Mouse (Mus musculus): Measurements from ENCODE around the gene Mybphl. TPM values are rescaled to one million over a fixed set of nuclear protein-coding genes. Genes with fewer than 3 reads are reported as not detected.

The Mybphl gene
- total and polyA plus RNA-seq, 3 experiments = not detected

DNA sequence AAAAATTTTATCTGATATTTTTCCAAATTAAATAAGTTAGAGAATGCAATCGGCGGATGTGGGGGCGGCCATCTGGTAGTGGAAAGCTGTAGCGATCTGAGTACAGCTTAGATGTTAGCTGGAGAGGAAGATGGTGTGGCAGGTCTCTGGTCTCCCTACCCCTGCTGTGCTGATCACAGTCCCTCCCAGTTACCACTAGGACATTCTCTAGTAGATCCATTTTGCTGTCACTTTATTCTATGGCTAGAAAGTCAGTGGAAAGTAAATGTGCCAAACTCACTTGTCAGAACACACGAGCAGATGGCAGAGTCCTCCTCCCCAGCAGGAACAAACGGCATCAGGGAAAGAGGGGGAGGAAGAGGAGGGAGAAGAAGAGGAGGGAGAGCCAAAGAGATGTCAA is 6.3 kb upstream of the Mybphl start:
- DNase-seq (ENCODE audit: low spot score) = no peak
- Histone ChIP-seq H3K9me3 (replicated peaks) (no peaks in the 10 kb centered on the region), H3K36me3 (replicated peaks) (peaks cover 7% of the 10 kb centered on the region), H3K4me1 (ENCODE audit: insufficient read depth, low read depth, low read length) (peaks cover 15% of the 10 kb centered on the region), H3K4me3 (ENCODE audit: low read depth, low read length) (no peak overlapping the region), H3K27me3 (ENCODE audit: insufficient read depth, low read length) (no peaks in the 10 kb centered on the region; the same call in 1 of the 2 replicates)
- TF ChIP-seq CTCF (IDR thresholded peaks at IDR 0.05; ENCODE audit: low read depth, low read length) (no peak), POLR2AphosphoS5 (IDR thresholded peaks at IDR 0.05; ENCODE audit: insufficient replicate concordance, low read depth, low read length) (no peak), GATA1 (IDR thresholded peaks at IDR 0.05; ENCODE audit: borderline replicate concordance, low read length) (no peak), TAL1 (conservative IDR thresholded peaks at IDR 0.05; ENCODE audit: low read depth, low read length) (no peak), GATA2 (IDR thresholded peaks at IDR 0.05; ENCODE audit: borderline replicate concordance, low read depth, low read length) (no peak)
- no peak for ATAC-seq (ENCODE audit: extremely low read depth, insufficient number of reproducible peaks, low FRiP score, poor library complexity, severe bottlenecking)

DNA sequence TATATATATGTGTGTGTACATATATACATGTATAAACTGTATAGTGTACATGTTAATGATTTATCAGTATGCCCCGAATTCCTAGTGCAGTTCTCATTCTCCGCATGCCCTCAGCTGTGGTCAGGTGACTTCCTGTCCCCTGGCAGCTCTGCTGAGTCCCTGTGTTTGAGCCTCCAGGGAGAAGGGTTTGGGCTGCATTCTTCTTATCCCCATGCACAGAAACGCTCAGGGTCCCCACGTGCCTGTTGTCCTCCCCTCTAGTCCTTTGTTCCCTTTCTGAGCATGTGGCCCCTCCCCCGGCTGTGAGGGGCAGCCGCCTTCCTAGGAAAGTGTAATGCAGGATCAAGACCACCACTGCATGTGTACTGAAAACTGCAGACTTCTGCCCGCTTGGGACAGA is 3.8 kb upstream of the Mybphl start:
- TF ChIP-seq CTCF (IDR thresholded peaks at IDR 0.05; ENCODE audit: low read depth, low read length) (no peak), TAL1 (conservative IDR thresholded peaks at IDR 0.05; ENCODE audit: low read depth, low read length) (no peak), GATA1 (IDR thresholded peaks at IDR 0.05; ENCODE audit: borderline replicate concordance, low read length) (no peak), POLR2AphosphoS5 (IDR thresholded peaks at IDR 0.05; ENCODE audit: insufficient replicate concordance, low read depth, low read length) (no peak), GATA2 (IDR thresholded peaks at IDR 0.05; ENCODE audit: borderline replicate concordance, low read depth, low read length) (no peak)
- Histone ChIP-seq H3K27me3 (ENCODE audit: insufficient read depth, low read length) (peaks cover 10% of the 10 kb centered on the region), H3K4me3 (ENCODE audit: low read depth, low read length) (no peak overlapping the region), H3K4me1 (ENCODE audit: insufficient read depth, low read depth, low read length) (peaks cover 1% of the 10 kb centered on the region; the same call in 1 of the 2 replicates), H3K9me3 (replicated peaks) (no peaks in the 10 kb centered on the region), H3K36me3 (replicated peaks) (no peaks in the 10 kb centered on the region)
- DNase-seq (ENCODE audit: low spot score) = no peak
- ATAC-seq (ENCODE audit: extremely low read depth, insufficient number of reproducible peaks, low FRiP score, poor library complexity, severe bottlenecking) = no peak

DNA sequence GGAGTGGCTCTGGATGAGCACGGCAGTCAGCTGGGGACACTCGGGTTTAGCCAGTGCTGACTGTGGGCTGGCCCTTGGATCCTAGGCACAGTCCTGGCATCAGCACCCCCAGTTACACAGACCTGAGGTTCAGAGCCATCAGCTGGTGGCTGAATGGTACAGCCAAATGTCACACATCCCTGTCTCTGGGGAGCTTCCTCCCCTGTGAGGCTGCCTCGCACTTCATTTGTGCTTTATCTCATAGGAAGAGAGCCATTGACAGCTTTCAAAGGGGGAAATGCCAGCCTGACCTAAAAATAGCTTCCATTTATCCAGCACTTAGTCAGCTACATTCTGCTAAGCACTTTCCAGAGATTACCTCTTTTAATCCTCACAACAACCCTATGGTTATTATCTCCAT is 1.1 kb upstream of the Mybphl start:
- Histone ChIP-seq H3K4me1 (ENCODE audit: insufficient read depth, low read depth, low read length) (peaks cover under 1% of the 10 kb centered on the region), H3K9me3 (replicated peaks) (no peaks in the 10 kb centered on the region), H3K36me3 (replicated peaks) (no peaks in the 10 kb centered on the region), H3K27me3 (ENCODE audit: insufficient read depth, low read length) (peaks cover 26% of the 10 kb centered on the region), H3K4me3 (ENCODE audit: low read depth, low read length) (no peak overlapping the region)
- no peak for ATAC-seq (ENCODE audit: extremely low read depth, insufficient number of reproducible peaks, low FRiP score, poor library complexity, severe bottlenecking)
- no peak for DNase-seq (ENCODE audit: low spot score)
- no peak for TF ChIP-seq GATA1 (IDR thresholded peaks at IDR 0.05; ENCODE audit: borderline replicate concordance, low read length)
- TF ChIP-seq POLR2AphosphoS5 (IDR thresholded peaks at IDR 0.05; ENCODE audit: insufficient replicate concordance, low read depth, low read length) = no peak
- no peak for TF ChIP-seq CTCF (IDR thresholded peaks at IDR 0.05; ENCODE audit: low read depth, low read length)
- no peak for TF ChIP-seq GATA2 (IDR thresholded peaks at IDR 0.05; ENCODE audit: borderline replicate concordance, low read depth, low read length)
- no peak for TF ChIP-seq TAL1 (conservative IDR thresholded peaks at IDR 0.05; ENCODE audit: low read depth, low read length)

DNA sequence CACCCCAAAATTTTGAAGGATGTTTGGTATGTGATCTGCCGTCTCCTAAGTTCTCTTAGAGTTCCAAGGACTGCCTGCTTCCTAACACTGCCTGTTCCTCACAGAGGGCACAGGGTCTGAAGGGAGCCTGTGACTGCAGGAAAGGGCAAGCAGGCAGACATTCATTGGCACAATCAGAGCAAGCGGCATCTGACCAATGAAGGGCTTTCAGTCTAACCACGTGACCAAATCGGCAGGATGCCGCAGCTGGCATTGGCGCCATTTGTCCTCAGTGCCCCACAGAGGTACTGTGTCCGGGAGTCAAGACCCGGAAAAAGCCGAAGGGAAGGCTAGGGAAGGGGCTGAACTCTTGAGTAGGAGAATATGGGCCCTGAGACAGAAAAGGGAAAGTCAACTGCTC is 2.5 kb downstream of the Mybphl start:
- ATAC-seq (ENCODE audit: extremely low read depth, insufficient number of reproducible peaks, low FRiP score, poor library complexity, severe bottlenecking) = no peak
- peaks cover 39% of the 10 kb centered on the region for H3K27me3 ChIP-seq (ENCODE audit: insufficient read depth, low read length)

DNA sequence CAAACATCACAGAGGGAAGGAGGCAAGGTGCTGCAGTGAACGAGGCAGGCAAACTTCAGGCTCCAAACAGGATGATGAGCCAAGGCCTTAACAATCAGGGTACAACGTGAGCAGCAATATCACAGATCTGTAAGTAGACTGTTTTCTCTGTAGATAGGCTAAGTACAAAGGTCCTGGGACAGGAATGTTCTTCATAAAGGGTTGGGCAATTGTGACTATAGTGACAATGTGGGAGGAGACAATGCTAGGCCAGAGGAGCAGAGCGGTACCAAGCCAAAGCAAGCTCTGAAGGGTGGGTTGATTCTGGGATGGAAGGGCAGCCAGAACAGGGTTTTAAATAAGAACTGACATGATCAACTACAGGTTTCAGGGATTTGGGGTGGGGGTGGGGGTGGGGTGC is 3.1 kb downstream of the Mybphl start:
- Histone ChIP-seq H3K9me3 (replicated peaks) (no peaks in the 10 kb centered on the region), H3K4me3 (ENCODE audit: low read depth, low read length) (no peak overlapping the region), H3K4me1 (ENCODE audit: insufficient read depth, low read depth, low read length) (peaks cover 3% of the 10 kb centered on the region), H3K27me3 (ENCODE audit: insufficient read depth, low read length) (peaks cover 44% of the 10 kb centered on the region), H3K36me3 (replicated peaks) (no peaks in the 10 kb centered on the region)
- no peak for ATAC-seq (ENCODE audit: extremely low read depth, insufficient number of reproducible peaks, low FRiP score, poor library complexity, severe bottlenecking)
- TF ChIP-seq TAL1 (conservative IDR thresholded peaks at IDR 0.05; ENCODE audit: low read depth, low read length) = no peak
- DNase-seq (ENCODE audit: low spot score) = no peak

More for the DNA sequence above, 2.5 kb downstream of the Mybphl start:
- DNase-seq (ENCODE audit: low spot score) = no peak
- H3K4me3 ChIP-seq (ENCODE audit: low read depth, low read length) = no peak overlapping the region
- H3K9me3 ChIP-seq (replicated peaks) = no peaks in the 10 kb centered on the region
- no peaks in the 10 kb centered on the region for H3K36me3 ChIP-seq (replicated peaks)
- TF ChIP-seq POLR2AphosphoS5 (IDR thresholded peaks at IDR 0.05; ENCODE audit: insufficient replicate concordance, low read depth, low read length) (no peak), CTCF (IDR thresholded peaks at IDR 0.05; ENCODE audit: low read depth, low read length) (no peak), GATA2 (IDR thresholded peaks at IDR 0.05; ENCODE audit: borderline replicate concordance, low read depth, low read length) (no peak), TAL1 (conservative IDR thresholded peaks at IDR 0.05; ENCODE audit: low read depth, low read length) (no peak), GATA1 (IDR thresholded peaks at IDR 0.05; ENCODE audit: borderline replicate concordance, low read length) (no peak)
- peaks cover 3% of the 10 kb centered on the region for H3K4me1 ChIP-seq (ENCODE audit: insufficient read depth, low read depth, low read length)

DNA sequence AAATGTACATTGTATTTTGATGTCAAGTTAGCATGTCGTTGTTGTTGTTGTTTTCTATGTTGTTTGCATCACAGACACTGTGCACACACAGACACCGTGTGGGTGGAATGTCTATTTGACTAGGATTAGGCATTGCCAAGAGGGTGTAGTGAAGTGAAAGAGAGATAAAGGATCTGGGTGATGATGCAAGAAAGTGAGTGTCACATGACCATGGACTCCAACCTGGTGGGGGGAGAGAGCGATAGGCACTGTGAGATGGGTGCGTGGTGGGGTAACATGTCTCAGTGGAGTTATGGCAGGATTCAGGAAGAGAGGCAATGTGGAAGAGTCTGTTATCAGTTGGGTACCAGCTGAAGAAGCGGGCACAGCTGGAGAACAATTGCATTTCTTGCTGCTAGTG is 4.0 kb downstream of the Mybphl start:
- Histone ChIP-seq H3K36me3 (replicated peaks) (no peaks in the 10 kb centered on the region), H3K4me1 (ENCODE audit: insufficient read depth, low read depth, low read length) (peaks cover 3% of the 10 kb centered on the region), H3K4me3 (ENCODE audit: low read depth, low read length) (no peak overlapping the region), H3K27me3 (ENCODE audit: insufficient read depth, low read length) (peaks cover 47% of the 10 kb centered on the region), H3K9me3 (replicated peaks) (no peaks in the 10 kb centered on the region)
- no peak for ATAC-seq (ENCODE audit: extremely low read depth, insufficient number of reproducible peaks, low FRiP score, poor library complexity, severe bottlenecking)
- DNase-seq (ENCODE audit: low spot score) = no peak
- TF ChIP-seq CTCF (IDR thresholded peaks at IDR 0.05; ENCODE audit: low read depth, low read length) (no peak), TAL1 (conservative IDR thresholded peaks at IDR 0.05; ENCODE audit: low read depth, low read length) (no peak), GATA2 (IDR thresholded peaks at IDR 0.05; ENCODE audit: borderline replicate concordance, low read depth, low read length) (no peak), GATA1 (IDR thresholded peaks at IDR 0.05; ENCODE audit: borderline replicate concordance, low read length) (no peak), POLR2AphosphoS5 (IDR thresholded peaks at IDR 0.05; ENCODE audit: insufficient replicate concordance, low read depth, low read length) (no peak)

DNA sequence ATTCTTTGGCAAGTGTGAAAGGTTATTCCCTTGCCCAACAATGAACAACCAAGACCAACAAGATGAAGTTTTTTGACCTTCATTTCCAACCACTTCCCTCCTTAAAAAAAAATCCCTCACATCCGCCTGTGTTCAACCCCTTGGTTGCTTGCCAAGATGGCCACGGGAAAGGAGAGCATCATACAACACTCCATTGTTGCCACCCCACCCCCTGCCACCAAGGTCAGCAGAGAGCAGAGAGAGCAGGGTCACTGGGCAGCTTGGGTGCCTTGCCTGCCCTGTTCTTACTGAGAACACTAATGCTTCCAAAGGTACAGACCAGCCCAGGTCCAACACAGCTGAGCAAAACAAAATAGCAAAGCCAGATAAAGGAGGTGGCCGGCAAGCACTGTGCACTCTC is 7.6 kb downstream of the Mybphl start:
- DNase-seq (ENCODE audit: low spot score) = no peak
- TF ChIP-seq TAL1 (conservative IDR thresholded peaks at IDR 0.05; ENCODE audit: low read depth, low read length) (no peak), CTCF (IDR thresholded peaks at IDR 0.05; ENCODE audit: low read depth, low read length) (no peak), POLR2AphosphoS5 (IDR thresholded peaks at IDR 0.05; ENCODE audit: insufficient replicate concordance, low read depth, low read length) (no peak), GATA1 (IDR thresholded peaks at IDR 0.05; ENCODE audit: borderline replicate concordance, low read length) (no peak), GATA2 (IDR thresholded peaks at IDR 0.05; ENCODE audit: borderline replicate concordance, low read depth, low read length) (no peak)
- H3K27me3 ChIP-seq (ENCODE audit: insufficient read depth, low read length) = peaks cover 48% of the 10 kb centered on the region
- peaks cover 3% of the 10 kb centered on the region for H3K4me1 ChIP-seq (ENCODE audit: insufficient read depth, low read depth, low read length)
- H3K9me3 ChIP-seq (replicated peaks) = no peaks in the 10 kb centered on the region
- H3K4me3 ChIP-seq (ENCODE audit: low read depth, low read length) = no peak overlapping the region
- no peaks in the 10 kb centered on the region for H3K36me3 ChIP-seq (replicated peaks)
- ATAC-seq (ENCODE audit: extremely low read depth, insufficient number of reproducible peaks, low FRiP score, poor library complexity, severe bottlenecking) = no peak

Data from G1E (cell line).